Comparison of ENCODE assay signal across 25 mouse cellular contexts in the genomic region with DNA sequence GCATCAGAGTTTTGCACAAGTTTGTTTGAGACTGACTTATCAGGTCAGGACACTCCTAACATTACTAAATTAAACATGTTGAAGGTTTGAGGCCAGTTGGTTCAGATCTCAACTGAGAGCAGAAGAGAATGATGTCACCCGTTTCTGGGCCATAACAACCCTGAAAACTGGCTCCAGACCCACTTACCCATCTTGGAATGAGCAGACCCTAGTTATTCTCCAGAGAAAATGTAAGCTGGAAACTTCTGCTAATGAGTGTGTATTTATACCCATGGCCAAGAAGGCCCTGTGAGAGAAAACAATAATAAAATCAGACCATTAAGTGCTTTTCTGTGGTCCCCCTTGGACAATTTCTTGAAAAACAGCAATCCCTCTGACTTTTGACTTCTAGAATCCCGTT.
DNase-seq lines count a peak whose midpoint lies in the region; ATAC-seq lines count a peak whose summit lies in the region.
"Had no signal": no experiment of that assay in that cellular context is flagged by ENCODE, and none has a peak within 500 bp of the region (broad histone marks: within the 10 kb centered on the region; RNA-seq: fewer than 3 reads in every experiment).

No protein-coding gene starts in this region.

- no peaks in the 10 kb centered on the region; the same call in 1 of the 2 replicates for H3K4me1 ChIP-seq in forebrain, embryonic 14.5 days (ENCODE audit: control insufficient read depth, insufficient read depth, low read length)
- H3K4me1 ChIP-seq in forebrain, embryonic 10.5 days: peaks cover 18% of the 10 kb centered on the region
- peaks cover 4% of the 10 kb centered on the region; the same call in 1 of the 2 replicates for H3K4me1 ChIP-seq in stomach, embryonic 14.5 days (ENCODE audit: control insufficient read depth, insufficient read depth, low read length)
- H3K4me1 ChIP-seq: hindbrain, embryonic 15.5 days; liver, embryonic 13.5 days; neural tube, embryonic 13.5 days had no signal

- H3K27ac ChIP-seq in forebrain, embryonic 14.5 days (ENCODE audit: low read depth, low read length): no peak overlapping the region
- no peak overlapping the region for H3K27ac ChIP-seq in forebrain, embryonic 10.5 days
- 0 out of 2 replicates have a peak overlapping the region, but pooled peaks have one; percentile 40 for H3K27ac ChIP-seq in stomach, embryonic 14.5 days (ENCODE audit: low read length)
- H3K27ac ChIP-seq: hindbrain, embryonic 15.5 days; kidney, postnatal 0 days; left cerebral cortex, adult 2 months; liver, embryonic 13.5 days; macrophage; neural tube, embryonic 13.5 days had no signal

- no peaks in the 10 kb centered on the region for H3K9me3 ChIP-seq in forebrain, embryonic 14.5 days (replicated peaks; ENCODE audit: control insufficient read depth, low read length)
- no peaks in the 10 kb centered on the region for H3K9me3 ChIP-seq in forebrain, embryonic 10.5 days
- no peaks in the 10 kb centered on the region for H3K9me3 ChIP-seq in stomach, embryonic 14.5 days (ENCODE audit: control insufficient read depth, low read depth, low read length)
- H3K9me3 ChIP-seq: hindbrain, embryonic 15.5 days; liver, embryonic 13.5 days; neural tube, embryonic 13.5 days had no signal

- H3K36me3 ChIP-seq in forebrain, embryonic 14.5 days (ENCODE audit: control insufficient read depth, insufficient read depth, low read length): no peaks in the 10 kb centered on the region
- H3K36me3 ChIP-seq in forebrain, embryonic 10.5 days (replicated peaks): no peaks in the 10 kb centered on the region
- no peaks in the 10 kb centered on the region for H3K36me3 ChIP-seq in stomach, embryonic 14.5 days (ENCODE audit: control insufficient read depth, insufficient read depth, low read length)
- H3K36me3 ChIP-seq: hindbrain, embryonic 15.5 days; liver, embryonic 13.5 days; neural tube, embryonic 13.5 days had no signal

- H3K9ac ChIP-seq in forebrain, embryonic 14.5 days (ENCODE audit: low read length): no peak overlapping the region
- H3K9ac ChIP-seq in stomach, embryonic 14.5 days (replicated peaks; ENCODE audit: low read depth, low read length): no peak overlapping the region
- H3K9ac ChIP-seq: forebrain, postnatal 0 days; hindbrain, embryonic 15.5 days; liver, embryonic 13.5 days; lung, embryonic 14.5 days; neural tube, embryonic 13.5 days had no signal

- no peaks in the 10 kb centered on the region for H3K27me3 ChIP-seq in forebrain, embryonic 14.5 days (replicated peaks; ENCODE audit: control insufficient read depth, insufficient read depth, low read length)
- peaks cover 5% of the 10 kb centered on the region; the same call in 1 of the 2 replicates for H3K27me3 ChIP-seq in forebrain, embryonic 10.5 days (ENCODE audit: poor library complexity, severe bottlenecking)
- H3K27me3 ChIP-seq in stomach, embryonic 14.5 days (ENCODE audit: control insufficient read depth, insufficient read depth, low read length): no peaks in the 10 kb centered on the region
- H3K27me3 ChIP-seq: hindbrain, embryonic 15.5 days; liver, embryonic 13.5 days; neural tube, embryonic 13.5 days had no signal

- intact Hi-C loops in heart, postnatal 36 days (cut with DNase I): no loop called here

- 88% methylated on average over 2 of the region's 2 CpGs for WGBS in forebrain, embryonic 14.5 days
- 88% methylated on average over 2 of the region's 2 CpGs for WGBS in forebrain, embryonic 10.5 days
- 50% methylated on average over 2 of the region's 2 CpGs for WGBS in stomach, embryonic 14.5 days

- no peak for ATAC-seq in forebrain, embryonic 14.5 days
- ATAC-seq in stomach, embryonic 14.5 days (ENCODE audit: insufficient number of reproducible peaks, insufficient read depth, low FRiP score, low read depth): no peak
- ATAC-seq: forebrain, postnatal 0 days; midbrain, embryonic 16.5 days had no signal

- H3K4me2 ChIP-seq in forebrain, embryonic 14.5 days (ENCODE audit: low read length): no peak overlapping the region
- no peak overlapping the region for H3K4me2 ChIP-seq in stomach, embryonic 14.5 days (replicated peaks; ENCODE audit: low read depth, low read length)
- H3K4me2 ChIP-seq: hindbrain, embryonic 15.5 days; liver, embryonic 13.5 days; lung, embryonic 14.5 days; neural tube, embryonic 13.5 days had no signal

- peak; percentile 23 for DNase-seq in forebrain, embryonic 14.5 days (ENCODE audit: low spot score)
- no peak for DNase-seq in forebrain, embryonic 10.5 days (ENCODE audit: extremely low spot score, low spot score)
- DNase-seq in heart, adult 8-10 months (ENCODE audit: low spot score): peak; percentile 50
- no peak for DNase-seq in heart, postnatal 36 days
- DNase-seq in NIH3T3 (ENCODE audit: low read depth): peak; percentile 27
- no peak for DNase-seq in thymus, postnatal 4 days
- DNase-seq: adrenal gland, postnatal 25 days; cerebellum, adult 9-10 months; forebrain, postnatal 0 days; gastrocnemius, postnatal 10 days; kidney, adult 2 months; layer of hippocampus, adult 9-11 months; liver, embryonic 13.5 days; lung, embryonic 14.5 days; right cerebral cortex, postnatal 4 days; thymus, adult 18-20 months; thymus, postnatal 36 days had no signal

- no peak overlapping the region for H3K4me3 ChIP-seq in forebrain, embryonic 14.5 days (ENCODE audit: low read depth, low read length)
- H3K4me3 ChIP-seq in forebrain, embryonic 10.5 days: no peak overlapping the region
- H3K4me3 ChIP-seq in stomach, embryonic 14.5 days (ENCODE audit: low read depth, low read length): no peak overlapping the region
- H3K4me3 ChIP-seq: hindbrain, embryonic 15.5 days; left cerebral cortex, adult 2 months; liver, embryonic 13.5 days; myocyte; neural tube, embryonic 13.5 days had no signal

Comparison
In these comparisons a context has a peak if more than half of its experiments do, and no peak if none do; other contexts are left out.
1. DNase-seq: peak in forebrain, embryonic 14.5 days (single experiment), heart, adult 8-10 months (single experiment) and NIH3T3 (single experiment); none in forebrain, embryonic 10.5 days (single experiment), heart, postnatal 36 days (0 of 2) and thymus, postnatal 4 days (single experiment).